Mouse (Mus musculus): Measurements from ENCODE around the gene Fbln7. TPM values are rescaled to one million over a fixed set of nuclear protein-coding genes. Genes with fewer than 3 reads are reported as not detected.

Gene Fbln7
- total RNA-seq, 1 experiment from 2014 or later, result not detected

Other genes with a start within 250 kb of the Fbln7 start
- gene Anapc1, start 175.6 kb upstream of the Fbln7 start, total RNA-seq (2017), result 115 and 131 TPM in 2 replicates
- gene Mertk, start 164.0 kb upstream of the Fbln7 start, total RNA-seq (2017), result 0.41 TPM in 1 of 2 replicates, not detected in the other
- gene Tmem87b, start 44.9 kb upstream of the Fbln7 start, total RNA-seq (2017), result 14.0 and 23.8 TPM in 2 replicates
- 7.9 and 9.0 TPM in 2 replicates for gene Zc3h8, start 81.1 kb downstream of the Fbln7 start, total RNA-seq (2017)
- 5.8 and 8.4 TPM in 2 replicates for gene Zc3h6, start 104.4 kb downstream of the Fbln7 start, total RNA-seq (2017)
- gene Gm10762, start 104.7 kb downstream of the Fbln7 start, total RNA-seq (2017), result 5.4 and 9.4 TPM in 2 replicates
- gene Vinac1, start 185.2 kb downstream of the Fbln7 start, total RNA-seq (2017), result not detected in 2 replicates
- gene Ttl, start 203.0 kb downstream of the Fbln7 start, total RNA-seq (2017), result 5.5 and 6.4 TPM in 2 replicates
- 48.6 and 59.8 TPM in 2 replicates for gene Polr1b, start 238.0 kb downstream of the Fbln7 start, total RNA-seq (2017)